Mouse (Mus musculus): ENCODE data around the gene Rab24. TPM values are rescaled to one million over a fixed set of nuclear protein-coding genes. Genes with fewer than 3 reads are reported as not detected.

Gene Rab24
- total and polyA plus RNA-seq, 3 experiments: 41.7 to 72.5 (median 45.3) TPM

DNA sequence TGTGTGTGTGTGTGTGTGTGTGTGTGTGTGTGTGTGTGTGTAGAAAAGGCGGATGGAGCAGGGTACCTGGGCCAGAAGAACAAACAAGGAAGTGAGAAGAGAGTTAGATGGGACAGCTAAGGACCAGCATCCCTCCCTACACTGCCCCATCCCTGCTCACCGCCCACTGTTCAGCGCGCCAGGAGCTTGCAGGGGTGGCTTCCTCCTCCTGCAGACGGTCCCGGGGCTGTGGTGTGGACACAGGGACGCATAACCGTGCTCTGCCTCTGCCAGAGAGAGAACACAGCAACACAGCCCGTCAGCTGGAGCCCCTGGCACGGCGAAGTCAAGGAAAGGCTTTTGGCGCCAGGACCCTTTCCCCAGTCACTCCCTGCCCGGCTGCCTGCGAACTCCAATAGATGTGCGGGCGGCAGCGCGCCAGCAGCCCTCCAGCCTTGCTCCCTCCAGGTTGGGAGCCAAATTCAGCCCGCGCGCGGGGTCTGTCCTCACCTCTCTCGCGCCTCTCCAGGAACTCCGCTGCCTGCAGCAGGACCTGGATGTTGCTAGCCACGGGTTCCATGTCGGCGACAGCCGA lies 7.5 kb upstream of the Rab24 start:
- dilution Hi-C loops (cut with MboI; ENCODE audit: extremely low pct_ligation_motif_present, extremely low pct_unique_long_range_greater_than_20kb, low sequenced_read_pairs): no loop called here
- peak overlapping the region; percentile 55 for H3K4me2 ChIP-seq (ENCODE audit: insufficient read depth, low read depth, poor library complexity, severe bottlenecking)
- H3K36me3 ChIP-seq (replicated peaks in 1 of 2; ENCODE audit: control insufficient read depth in 1 of 2, insufficient read depth in 1 of 2, low read length in 1 of 2): peaks cover 20 to 22% of the 10 kb centered on the region in 2 experiments
- in situ Hi-C loops (cut with MboI; ENCODE audit: low pct_ligation_motif_present, low pct_unique_long_range_greater_than_20kb, low sequenced_read_pairs): no loop called here
- no peak overlapping the region for H3K27ac ChIP-seq (ENCODE audit: insufficient read depth, low read depth)
- no peaks in the 10 kb centered on the region; the same call in 1 of the 2 replicates for H3K79me2 ChIP-seq (replicated peaks; ENCODE audit: control insufficient read depth, extremely low read depth, insufficient read depth, poor library complexity, severe bottlenecking)
- DNase-seq (ENCODE audit: extremely low read depth): no peak
- H3K27me3 ChIP-seq (replicated peaks): no peaks in the 10 kb centered on the region
- peaks cover 25 to 34% of the 10 kb centered on the region in 2 experiments for H3K4me1 ChIP-seq (ENCODE audit: control insufficient read depth in 1 of 2, insufficient read depth in 2 of 2)
- H3K9ac ChIP-seq (ENCODE audit: insufficient read depth, low read depth): peak overlapping the region; percentile 33
- H3K4me3 ChIP-seq (replicated peaks in 1 of 3; ENCODE audit: low read depth in 2 of 3, low read length in 2 of 3, poor library complexity in 1 of 3): peak overlapping the region; percentile 61 to 71 (median 63)
- TF ChIP-seq TCF12 (IDR thresholded peaks at IDR 0.05; ENCODE audit: low read depth, low read length) (no peak), IRF4 (IDR thresholded peaks at IDR 0.05; ENCODE audit: low read depth, low read length) (no peak), PAX5 (IDR thresholded peaks at IDR 0.05; ENCODE audit: low read length) (no peak), POLR2A (IDR thresholded peaks at IDR 0.05; ENCODE audit: low read depth, low read length) (no peak), USF2 (conservative IDR thresholded peaks at IDR 0.05; ENCODE audit: low read depth, low read length) (no peak), EP300 (IDR thresholded peaks at IDR 0.05; ENCODE audit: low read length) (no peak), MEF2A (IDR thresholded peaks at IDR 0.05; ENCODE audit: borderline replicate concordance, low read depth, low read length) (no peak), CHD1 (IDR thresholded peaks at IDR 0.05; ENCODE audit: low read depth, low read length) (no peak), ETS1 (conservative IDR thresholded peaks at IDR 0.05; ENCODE audit: low read depth, low read length) (no peak), JUN (IDR thresholded peaks at IDR 0.05; ENCODE audit: insufficient read depth, low read depth, low read length) (no peak), ZNF384 (IDR thresholded peaks at IDR 0.05; ENCODE audit: low read depth, low read length) (no peak), CTCF (conservative IDR thresholded peaks at IDR 0.05 in 1 of 2, IDR thresholded peaks at IDR 0.05 in 1 of 2; ENCODE audit: low read depth in 2 of 2, low read length in 2 of 2) (no peak), TBP (conservative IDR thresholded peaks at IDR 0.05; ENCODE audit: low read depth, low read length) (no peak), E2F4 (IDR thresholded peaks at IDR 0.05; ENCODE audit: insufficient replicate concordance, low read depth, low read length) (no peak), ZMIZ1 (IDR thresholded peaks at IDR 0.05; ENCODE audit: low read depth, low read length) (no peak), ELF1 (IDR thresholded peaks at IDR 0.05; ENCODE audit: low read depth, low read length) (no peak), ZKSCAN1 (IDR thresholded peaks at IDR 0.05; ENCODE audit: borderline replicate concordance, low read depth, low read length) (no peak), KAT2A (IDR thresholded peaks at IDR 0.05; ENCODE audit: insufficient replicate concordance, low read length) (no peak), MAX (IDR thresholded peaks at IDR 0.05; ENCODE audit: low read length) (no peak)
- no peaks in the 10 kb centered on the region for H3K9me3 ChIP-seq (replicated peaks; ENCODE audit: low read length)

DNA sequence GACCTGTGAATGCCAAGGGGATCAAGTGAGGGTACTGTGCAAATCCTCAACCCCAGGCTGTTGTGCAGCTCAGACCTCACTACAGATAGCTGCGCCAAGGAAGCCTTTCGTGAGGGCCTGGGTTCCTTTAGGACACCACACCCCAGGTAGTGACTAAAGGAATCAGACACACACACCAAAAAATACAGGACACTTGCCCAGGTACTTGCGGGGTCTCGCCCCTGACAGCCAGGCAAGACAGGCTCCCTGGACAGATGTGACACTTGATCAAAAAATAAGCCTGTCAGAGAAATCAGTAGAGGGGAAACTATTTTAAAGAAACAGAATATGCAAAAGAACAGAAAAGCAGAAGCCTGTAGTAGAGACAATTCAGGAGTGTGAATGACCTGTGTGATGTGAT lies 6.9 kb upstream of the Rab24 start:
- H3K9ac ChIP-seq (ENCODE audit: insufficient read depth, low read depth): no peak overlapping the region
- H3K4me3 ChIP-seq (replicated peaks in 1 of 3; ENCODE audit: low read depth in 2 of 3, low read length in 2 of 3, poor library complexity in 1 of 3): peak overlapping the region in 1 of 3 experiments; percentile 71
- no peak overlapping the region for H3K27ac ChIP-seq (ENCODE audit: insufficient read depth, low read depth)
- TF ChIP-seq UBTF (IDR thresholded peaks at IDR 0.05; ENCODE audit: low read depth, low read length) (no peak), MXI1 (IDR thresholded peaks at IDR 0.05; ENCODE audit: low read depth, low read length) (no peak), CHD1 (IDR thresholded peaks at IDR 0.05; ENCODE audit: low read depth, low read length) (no peak), BHLHE40 (IDR thresholded peaks at IDR 0.05; ENCODE audit: low read depth, low read length) (no peak), JUND (conservative IDR thresholded peaks at IDR 0.05; ENCODE audit: low read depth, low read length) (no peak), E2F4 (IDR thresholded peaks at IDR 0.05; ENCODE audit: insufficient replicate concordance, low read depth, low read length) (no peak), TBP (conservative IDR thresholded peaks at IDR 0.05; ENCODE audit: low read depth, low read length) (no peak), HCFC1 (IDR thresholded peaks at IDR 0.05; ENCODE audit: low read depth, low read length) (no peak), IRF4 (IDR thresholded peaks at IDR 0.05; ENCODE audit: low read depth, low read length) (no peak), ETS1 (conservative IDR thresholded peaks at IDR 0.05; ENCODE audit: low read depth, low read length) (no peak)
- no peak for DNase-seq (ENCODE audit: extremely low read depth)
- no peaks in the 10 kb centered on the region for H3K9me3 ChIP-seq (replicated peaks; ENCODE audit: low read length)
- H3K27me3 ChIP-seq (replicated peaks): no peaks in the 10 kb centered on the region
- H3K4me2 ChIP-seq (ENCODE audit: insufficient read depth, low read depth, poor library complexity, severe bottlenecking): peak overlapping the region; percentile 55; the same call in 1 of the 2 replicates
- dilution Hi-C loops (cut with MboI; ENCODE audit: extremely low pct_ligation_motif_present, extremely low pct_unique_long_range_greater_than_20kb, low sequenced_read_pairs) (no loop called here), in situ Hi-C loops (cut with MboI; ENCODE audit: low pct_ligation_motif_present, low pct_unique_long_range_greater_than_20kb, low sequenced_read_pairs) (no loop called here)
- H3K4me1 ChIP-seq (ENCODE audit: control insufficient read depth in 1 of 2, insufficient read depth in 2 of 2): peaks cover 27 to 39% of the 10 kb centered on the region in 2 experiments
- peaks cover 5% of the 10 kb centered on the region for H3K79me2 ChIP-seq (replicated peaks; ENCODE audit: control insufficient read depth, extremely low read depth, insufficient read depth, poor library complexity, severe bottlenecking)
- H3K36me3 ChIP-seq (replicated peaks in 1 of 2; ENCODE audit: control insufficient read depth in 1 of 2, insufficient read depth in 1 of 2, low read length in 1 of 2): peaks cover 26 to 28% of the 10 kb centered on the region in 2 experiments
